Mouse (Mus musculus) spleen, postnatal 4 days (tissue): ENCODE results near the gene Rnase12.

Source experiments
- DNase-seq, 2 experiments: peaks; one replicate each; pipeline ENCODE4 v3.0.0; 2022; ENCODE audit warnings: low spot score in 2 of 2

Gene Rnase12

DNA sequence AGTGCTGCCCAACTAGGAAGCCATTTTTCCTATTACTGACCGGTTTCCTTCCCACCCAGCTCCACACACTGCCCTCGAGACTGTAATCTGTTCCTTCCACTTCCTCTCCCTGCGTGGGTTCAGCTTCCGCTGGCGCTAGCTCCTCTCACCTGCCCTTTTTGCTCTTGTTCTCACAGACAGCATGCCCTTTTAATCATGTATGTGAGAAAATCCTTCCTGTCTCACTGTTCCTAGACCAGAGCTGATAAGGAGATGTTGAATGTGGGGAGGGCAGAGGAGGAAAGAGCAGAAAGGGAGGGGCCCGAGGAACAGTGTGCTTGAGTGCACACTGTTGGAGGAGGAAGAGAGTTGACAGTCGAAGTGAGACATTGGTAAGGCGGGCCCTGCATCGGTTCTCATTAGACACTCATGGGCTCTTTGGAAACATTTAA, at the start of gene Rnase12:
Gene Rnase12 (minus strand): TSS at position 261 of the 431 bp plus-strand sequence.
- DNase-seq, result no peak

DNA sequence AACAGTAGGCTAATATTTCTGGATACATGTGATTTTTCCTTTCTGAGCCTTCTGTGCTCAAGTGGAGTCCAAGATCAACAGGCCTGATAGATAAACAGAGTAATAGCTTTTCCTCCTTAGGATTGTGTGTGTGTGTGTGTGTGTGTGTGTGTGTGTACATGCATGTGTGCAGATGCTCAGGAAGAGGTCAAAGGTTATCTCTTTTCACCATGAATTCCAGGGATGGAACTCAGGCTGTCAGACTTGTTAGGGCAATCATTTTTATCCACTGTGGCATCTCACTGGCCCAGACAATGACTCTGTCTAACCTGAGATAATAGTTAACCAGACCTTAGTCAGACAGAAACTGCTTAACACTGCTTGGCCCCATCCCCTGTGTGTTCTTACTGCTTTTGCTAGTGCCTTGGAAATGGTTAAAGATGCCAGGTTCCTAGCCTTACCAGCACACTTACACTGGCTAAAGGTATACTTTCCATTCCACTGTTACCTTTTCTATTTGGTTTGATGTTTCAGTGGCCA, 49.0 kb upstream of the Rnase12 start:
- no peak for DNase-seq

DNA sequence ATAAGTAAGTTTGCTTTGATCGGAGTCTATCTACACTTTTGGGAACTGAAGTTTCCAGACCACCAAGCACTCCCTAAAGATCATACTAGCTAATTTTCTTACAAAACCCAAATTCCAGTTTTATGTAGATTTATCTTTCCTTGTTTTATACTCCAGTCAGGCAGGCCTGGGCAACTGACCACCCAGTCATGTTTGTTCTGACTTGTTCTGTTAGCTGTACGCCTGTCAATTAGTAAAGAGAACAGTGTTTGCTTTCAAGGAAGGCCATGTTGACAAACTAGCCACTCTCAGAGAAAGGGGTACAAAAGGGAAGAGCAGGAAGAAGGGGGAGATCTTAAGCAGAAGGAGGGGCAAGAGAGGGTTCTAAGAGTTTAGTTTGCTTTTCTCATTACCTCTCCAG, 46.9 kb upstream of the Rnase12 start:
- DNase-seq, result no peak

- DNase-seq, result peak; percentile 80 to 94
Observed at GRCm38 (mm10) chr14:51103217-51103616, 45.8 kb upstream of the Rnase12 start.

DNA sequence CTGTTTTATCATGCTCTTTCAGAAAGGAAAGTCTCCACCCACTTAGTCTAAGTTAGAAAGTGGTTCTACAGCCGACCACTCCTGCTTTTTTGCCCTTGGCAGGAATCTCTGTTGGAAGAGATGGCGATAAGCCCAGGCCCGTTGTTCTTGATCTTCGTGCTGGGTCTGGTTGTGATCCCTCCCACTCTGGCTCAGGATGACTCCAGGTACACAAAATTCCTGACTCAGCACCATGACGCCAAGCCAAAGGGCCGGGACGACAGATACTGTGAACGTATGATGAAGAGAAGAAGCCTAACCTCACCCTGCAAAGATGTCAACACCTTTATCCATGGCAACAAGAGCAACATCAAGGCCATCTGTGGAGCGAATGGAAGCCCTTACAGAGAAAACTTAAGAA, 43.8 kb upstream of the Rnase12 start:
- DNase-seq, result no peak

GRCm38 (mm10) chr14:51098921-51099320, 41.5 kb upstream of the Rnase12 start:
- no peak for DNase-seq

DNA sequence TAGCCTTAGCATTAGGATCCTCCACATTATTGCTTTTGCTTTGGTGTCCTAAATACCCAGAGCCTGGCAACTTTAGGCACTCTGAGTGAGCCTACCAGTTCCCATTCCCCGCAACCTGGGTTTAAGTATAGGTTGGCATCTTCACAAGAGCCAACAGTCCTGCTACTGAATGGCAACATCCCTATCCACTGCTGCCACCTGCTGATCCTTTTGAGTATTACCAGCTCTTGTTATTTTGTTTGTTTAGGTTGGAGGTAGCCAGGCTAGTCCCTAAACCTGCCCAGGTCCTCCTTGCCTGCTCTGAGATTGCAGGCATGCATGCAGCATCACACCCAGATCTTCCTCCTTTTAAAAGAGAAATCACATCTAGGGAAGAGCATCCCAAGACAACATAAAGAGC, 40.8 kb upstream of the Rnase12 start:
- peak; percentile 73 to 83 for DNase-seq

GRCm38 (mm10) chr14:51095736-51096524, 38.5 kb upstream of the Rnase12 start:
- DNase-seq, result no peak

- DNase-seq, result no peak
Observed at GRCm38 (mm10) chr14:51094921-51095320, 37.5 kb upstream of the Rnase12 start.

- no peak for DNase-seq
Observed at GRCm38 (mm10) chr14:51094096-51094875, 36.8 kb upstream of the Rnase12 start.

DNA sequence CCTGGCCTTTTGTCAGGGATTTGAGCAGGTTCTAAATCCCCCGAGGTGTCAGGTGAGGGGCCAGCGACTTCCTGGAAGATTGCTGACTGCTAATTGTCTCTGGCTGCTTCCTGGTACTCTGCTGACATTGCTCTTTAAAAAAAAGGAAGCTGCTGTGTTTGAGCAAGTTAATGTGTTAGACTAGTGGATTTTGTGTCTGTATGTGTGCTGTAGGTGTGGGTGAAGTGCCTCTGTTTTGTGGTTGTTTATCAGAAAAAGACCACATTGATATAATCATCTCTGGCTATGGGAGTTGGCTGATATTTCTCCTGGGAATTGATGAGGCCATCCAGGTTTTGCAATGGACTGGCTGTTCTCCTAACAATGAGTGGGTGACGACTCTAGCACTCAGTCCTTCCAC, 36.0 kb upstream of the Rnase12 start:
- no peak for DNase-seq

DNA sequence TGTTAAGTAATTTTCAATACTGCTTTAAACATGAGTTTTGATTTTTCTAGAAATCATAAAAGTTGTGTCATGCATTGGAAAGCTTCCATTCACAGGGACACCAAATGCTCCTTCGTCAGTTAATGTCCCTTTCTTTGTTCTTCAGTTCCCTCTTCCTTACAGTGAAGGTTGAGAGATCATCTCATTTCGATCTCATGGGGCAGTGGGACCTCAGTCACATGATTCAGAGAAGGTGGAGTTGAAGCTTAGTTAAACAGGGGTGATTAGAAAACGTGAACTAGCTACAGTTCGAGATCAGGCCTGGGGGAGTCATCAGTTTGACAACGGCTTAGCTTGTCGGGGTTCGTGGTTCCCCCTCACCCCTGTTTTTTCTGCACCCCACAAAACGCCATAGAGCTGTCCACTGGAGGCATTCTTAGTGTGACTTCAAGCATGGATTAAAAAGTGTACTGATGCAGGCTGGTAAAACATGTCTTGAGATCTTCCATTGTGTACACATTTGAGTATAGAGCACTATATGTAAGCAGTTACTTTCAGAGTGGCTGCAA, 34.7 kb upstream of the Rnase12 start:
- DNase-seq, result no peak

DNA sequence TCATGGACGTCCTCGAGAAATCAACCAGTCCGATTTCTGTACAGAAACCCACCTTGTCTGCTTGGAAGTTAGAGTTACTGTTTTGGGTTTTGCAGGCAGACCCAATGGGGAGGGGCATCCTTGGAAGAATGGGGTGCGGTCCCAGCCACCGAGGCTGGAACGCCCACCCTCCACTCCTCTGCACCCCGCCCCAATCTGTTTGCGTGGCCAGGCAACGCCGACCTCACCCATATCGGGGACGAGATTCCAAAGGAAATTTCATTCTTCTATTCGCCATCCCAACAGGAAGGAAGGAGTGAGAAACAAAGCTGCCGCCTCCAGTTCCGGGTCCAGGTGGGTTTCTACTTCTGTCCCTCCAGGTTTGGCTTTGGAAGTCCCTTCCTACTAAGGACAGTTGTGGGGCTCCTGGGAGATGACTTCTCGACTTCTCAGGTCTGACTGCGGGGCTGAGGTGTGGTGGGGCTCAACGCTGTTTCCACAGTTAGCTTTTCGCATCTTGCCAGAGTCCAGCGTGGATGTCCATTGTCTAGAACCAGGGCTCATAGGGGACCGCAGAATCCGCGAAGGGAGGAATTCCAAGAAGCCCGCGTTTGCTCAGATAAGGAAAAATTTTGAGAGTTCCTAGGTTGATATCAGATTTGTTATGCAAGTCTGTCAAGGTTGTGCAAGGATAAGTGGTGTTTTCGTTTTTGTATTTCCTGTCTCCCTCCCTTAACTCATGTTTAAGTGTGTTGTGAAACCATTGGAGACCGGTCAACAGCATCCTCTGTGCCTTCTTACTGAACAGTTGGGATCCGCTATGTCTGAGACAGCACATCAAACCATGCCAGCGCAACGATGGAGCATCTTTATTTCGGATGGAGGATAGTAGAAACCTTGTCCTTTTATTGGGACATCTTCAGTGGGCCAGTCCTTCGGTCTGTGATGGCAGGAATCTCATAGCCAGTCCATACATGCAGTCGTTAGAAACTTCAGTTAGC, 33.8 kb upstream of the Rnase12 start, which contains the start of the genes Rnase4 and Ang:
Gene Rnase4 (plus strand): TSS at position 157 of the 980 bp plus-strand sequence.
Gene Ang (plus strand): TSS at position 230 of the 980 bp plus-strand sequence.
- peak in 1 of 2 experiments; percentile 64 for DNase-seq

DNA sequence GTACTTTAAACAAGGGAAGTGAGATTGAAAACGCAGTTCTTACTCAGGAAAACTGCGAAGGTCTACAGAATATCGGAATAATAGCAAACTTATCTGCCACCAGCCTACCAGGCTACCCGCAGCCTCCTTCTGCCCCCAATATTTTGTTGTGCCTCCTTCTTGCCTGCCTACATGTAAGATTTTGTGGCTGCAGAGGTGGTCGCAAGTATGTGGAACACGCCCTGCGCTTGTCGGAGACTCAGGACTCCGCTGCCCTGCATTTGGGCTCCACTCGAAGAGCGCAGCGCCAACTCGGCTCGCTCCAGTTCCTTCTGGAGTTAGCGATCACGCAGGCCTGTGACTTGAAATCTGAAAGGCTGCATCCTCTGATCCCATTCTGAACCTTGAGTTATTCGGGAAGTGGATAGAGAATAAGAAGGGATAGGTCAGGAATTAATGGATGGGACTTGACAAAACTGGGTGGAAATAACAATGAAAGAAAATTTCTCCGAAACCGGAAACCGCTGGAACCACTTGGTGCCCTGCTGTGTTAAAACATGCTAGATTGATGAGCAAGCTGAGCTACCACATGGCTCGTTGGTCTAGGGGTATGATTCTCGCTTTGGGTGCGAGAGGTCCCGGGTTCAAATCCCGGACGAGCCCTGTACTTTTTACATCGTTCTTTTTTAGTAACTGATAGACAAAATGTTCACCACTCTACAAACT, 32.8 kb upstream of the Rnase12 start:
- DNase-seq, result peak; percentile 83 to 91

DNA sequence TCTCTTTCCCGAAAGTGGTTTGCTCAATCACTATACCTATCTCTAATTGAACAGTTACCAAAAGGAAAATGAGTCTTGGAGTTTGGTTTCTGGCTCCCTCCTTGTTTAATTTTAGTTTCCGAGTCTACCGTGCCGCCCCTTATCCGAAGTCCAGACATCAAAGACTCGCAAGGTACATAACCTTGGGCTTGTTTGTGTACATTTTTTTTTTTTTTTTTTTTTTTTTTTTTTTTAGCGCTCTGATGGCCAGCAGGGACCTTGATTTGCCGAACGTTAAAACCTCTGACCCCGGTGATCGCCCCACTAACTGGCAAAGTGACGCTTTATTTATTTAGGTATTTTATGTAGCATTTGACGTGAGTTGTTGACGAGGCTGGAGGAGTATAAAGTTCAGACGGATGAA, 32.2 kb upstream of the Rnase12 start:
- DNase-seq, result no peak

- peak; percentile 95 to 98 for DNase-seq
Observed at GRCm38 (mm10) chr14:51088970-51089673, 31.7 kb upstream of the Rnase12 start.

DNA sequence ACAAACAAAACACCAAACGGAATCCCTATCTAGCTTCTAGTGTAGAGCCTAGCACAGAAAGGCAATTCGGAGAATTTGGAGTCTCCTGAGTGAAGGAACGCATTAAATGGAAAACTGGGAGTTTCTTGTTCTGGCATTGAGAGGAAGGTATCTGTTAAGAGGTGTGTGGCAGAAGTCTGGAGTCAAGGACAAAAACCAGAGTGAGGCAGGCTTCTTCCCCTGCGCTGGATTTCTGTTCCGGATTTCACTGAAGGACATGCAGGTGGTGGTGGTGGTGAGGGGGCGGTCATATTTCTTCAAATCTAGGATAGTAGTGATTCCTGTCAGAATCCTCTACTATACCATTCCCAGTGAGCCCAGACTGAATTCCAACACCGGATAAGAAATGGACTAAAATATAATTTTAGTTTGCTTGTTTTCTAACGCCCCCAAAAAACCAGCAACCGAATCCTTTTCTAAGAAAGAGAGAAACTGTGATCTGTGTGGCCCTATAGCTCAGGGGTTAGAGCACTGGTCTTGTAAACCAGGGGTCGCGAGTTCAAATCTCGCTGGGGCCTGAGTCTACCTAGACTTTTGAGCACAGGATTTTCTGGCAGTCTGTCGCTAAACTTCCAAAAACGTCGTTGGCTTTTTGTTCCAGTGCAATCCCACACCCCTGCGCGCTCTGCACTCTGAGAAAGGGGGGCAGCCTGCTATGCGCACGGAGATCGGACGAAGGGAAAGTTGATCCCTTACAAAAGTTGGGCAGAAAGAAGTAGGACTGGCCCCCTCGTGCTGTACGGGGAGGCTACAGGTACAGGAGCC, 30.9 kb upstream of the Rnase12 start:
- peak; percentile 80 to 89 for DNase-seq

DNA sequence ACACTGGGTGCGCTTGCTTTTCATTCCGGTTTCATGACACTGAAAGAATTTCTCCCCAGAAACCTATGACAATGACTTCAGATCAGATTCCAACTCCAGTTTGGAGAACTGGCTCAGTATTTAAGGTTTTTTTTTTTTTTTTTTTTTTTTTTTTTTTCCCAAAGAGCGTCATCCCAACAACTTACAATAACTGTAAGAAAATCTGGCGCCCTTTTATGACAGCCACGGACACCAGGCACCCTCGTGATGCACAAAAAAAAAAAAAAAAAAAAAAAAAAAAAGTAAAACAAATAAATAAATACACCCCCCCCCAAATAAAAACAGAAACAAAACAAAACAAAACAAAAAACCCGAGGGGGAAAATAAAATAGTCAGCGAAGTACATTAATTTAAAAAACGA, 30.3 kb upstream of the Rnase12 start:
- DNase-seq, result no peak

- no peak for DNase-seq
Observed at GRCm38 (mm10) chr14:51085911-51086310, 28.4 kb upstream of the Rnase12 start.
